Mouse (Mus musculus) neutrophil, adult 59 days (primary cell): ENCODE data around the gene Bcl6. TPM values are rescaled to one million over a fixed set of nuclear protein-coding genes. Genes with fewer than 3 reads are reported as not detected.

Experiments used
- total RNA-seq, 2 experiments: library from RNA; stranded (reverse); gene quantifications; 1 replicate in 1 of 2; 2 replicates in 1 of 2; pipeline ENCODE4 v1.2.4; 2023

Gene Bcl6
- total RNA-seq: 10 to 100 TPM; 74.3 to 77.4 TPM

DNA sequence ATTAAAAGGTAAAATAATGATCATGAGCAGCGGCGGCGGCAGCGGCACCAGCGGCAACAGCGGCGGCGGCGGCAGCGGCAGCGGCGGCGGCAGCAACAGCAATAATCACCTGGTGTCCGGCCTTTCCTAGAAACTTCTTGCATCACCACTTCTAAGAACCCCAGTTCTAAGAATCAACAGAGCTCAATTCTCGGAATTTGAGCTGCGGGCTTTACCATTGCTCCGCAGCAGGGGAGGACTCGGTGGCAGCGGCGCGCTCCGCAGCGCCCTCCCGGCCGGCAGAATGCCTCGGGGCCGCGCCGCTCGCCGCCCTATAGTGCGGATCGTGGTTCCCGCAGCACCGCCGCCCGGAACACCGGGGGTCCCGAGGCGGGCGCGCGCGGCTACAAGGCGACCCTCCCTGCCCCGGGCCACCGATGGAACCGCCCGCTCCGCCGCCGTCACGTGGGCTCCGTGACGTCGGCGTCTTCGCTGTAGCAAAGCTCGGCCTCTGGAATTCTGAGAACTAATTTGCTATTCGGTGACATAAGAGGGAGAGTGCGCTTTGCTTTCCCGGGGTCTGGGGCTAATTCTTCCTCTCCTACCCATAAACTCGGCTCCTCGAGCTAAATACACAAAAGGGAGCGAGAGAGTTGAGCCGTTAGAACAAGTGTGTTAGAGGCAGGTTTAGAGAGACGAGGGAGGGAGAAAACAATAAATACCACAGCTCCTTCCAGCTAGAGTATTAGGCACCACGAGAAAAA lies at the start of gene Bcl6, which contains the start of gene Gm37419:
Gene Bcl6 (minus strand): TSS at position 387 of the 743 bp plus-strand sequence.
Gene Gm37419 (plus strand): TSS at position 17 of the 743 bp plus-strand sequence.

DNA sequence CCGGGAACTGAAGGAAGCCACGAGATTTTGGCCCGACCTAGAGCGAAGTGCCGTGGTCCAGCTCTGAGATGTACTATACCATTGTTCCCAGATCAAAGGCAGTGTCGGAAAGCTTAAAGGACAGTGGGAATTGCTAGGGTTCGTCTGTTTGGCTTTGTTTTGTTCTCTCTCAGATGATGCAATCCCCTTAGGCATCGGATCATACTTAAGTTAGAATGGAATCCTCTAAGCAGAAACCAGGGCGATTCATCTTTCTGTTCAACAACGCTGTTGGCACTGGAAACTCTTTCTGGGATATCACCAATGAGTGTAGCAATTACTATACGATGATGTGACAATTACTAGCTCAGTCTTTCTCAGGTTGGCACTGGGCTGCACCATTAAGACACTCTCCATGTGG lies 56.4 kb downstream of the Bcl6 start, which contains the start of gene Rtp2:
Gene Rtp2 (minus strand): TSS at position 101 of the 400 bp plus-strand sequence.

Other genes starting within 250 kb of the Bcl6 start
- gene Sst, start 97.9 kb downstream of the Bcl6 start, total RNA-seq: not detected
- not detected for gene Rtp2, start 56.5 kb downstream of the Bcl6 start, total RNA-seq
- not detected for gene Gm37419, start 370 bp downstream of the Bcl6 start, total RNA-seq